Mouse (Mus musculus) limb, embryonic 11.5 days (tissue): ENCODE results near the gene Olfr90. TPM values are rescaled to one million over a fixed set of nuclear protein-coding genes. Genes with fewer than 3 reads are reported as not detected.

ENCODE experiments used
- ATAC-seq: fragments of 200-750 bp; cut with Nextera tagmentation; 2 replicates; pipeline ENCODE4 v1.8.0; 2017; ENCODE audit warnings: low read depth; ENCODE audit not compliant: insufficient number of reproducible peaks, low FRiP score, low TSS enrichment
- DNase-seq: peaks from one replicate; pipeline ENCODE4 v3.0.0-alpha.2; 2015; ENCODE audit warnings: low spot score
- H3K27ac ChIP-seq: fragments of 300-500 bp; sonication (generic); replicated peaks from 2 replicates; pipeline ENCODE4 v1.5.1; 2014; ENCODE audit warnings: low read depth, mild to moderate bottlenecking, low read length
- H3K27me3 ChIP-seq: fragments of 300-500 bp; sonication (generic); 2 replicates; pipeline ENCODE4 v1.6.1; 2014; ENCODE audit warnings: mild to moderate bottlenecking, low read length, mixed read lengths; ENCODE audit not compliant: control insufficient read depth, insufficient read depth
- H3K36me3 ChIP-seq: fragments of 300-500 bp; sonication (generic); 2 replicates; pipeline ENCODE4 v1.6.1; 2014; ENCODE audit warnings: mild to moderate bottlenecking, low read length, moderate library complexity, mixed read lengths; ENCODE audit not compliant: control insufficient read depth, insufficient read depth
- H3K4me1 ChIP-seq: fragments of 300-500 bp; sonication (generic); 2 replicates; pipeline ENCODE4 v1.6.1; 2014; ENCODE audit warnings: low read length, mixed read lengths; ENCODE audit not compliant: control insufficient read depth, insufficient read depth
- H3K4me2 ChIP-seq: fragments of 300-500 bp; sonication (generic); 2 replicates; pipeline ENCODE4 v1.6.1; 2014; ENCODE audit warnings: low read depth, mild to moderate bottlenecking, moderate library complexity; ENCODE audit not compliant: severe bottlenecking
- H3K4me3 ChIP-seq: fragments of 300-500 bp; sonication (generic); 2 replicates; pipeline ENCODE4 v1.5.1; 2014; ENCODE audit warnings: low read depth, low read length
- H3K9ac ChIP-seq: fragments of 300-500 bp; sonication (generic); 2 replicates; pipeline ENCODE4 v1.6.1; 2014; ENCODE audit warnings: mild to moderate bottlenecking, low read length
- H3K9me3 ChIP-seq: fragments of 300-500 bp; sonication (generic); 2 replicates; pipeline ENCODE4 v1.6.1; 2016; ENCODE audit warnings: low read length; ENCODE audit not compliant: control insufficient read depth
- WGBS: fragments of 180-500 bp; shearing (Covaris S2); extraction: QIAGEN DNeasy Blood & Tissue Kit; methylation state at CpG from one replicate; pipeline ENCODE4 v1.1.7; 2014; 5-methylcytosine and 5-hydroxymethylcytosine counted together
- polyA plus RNA-seq: library from polyadenylated mRNA; unstranded; fragments of >200 nt; fragmentation: Nextera tagmentation; extraction: Ambion mirVana; gene quantifications from 2 replicates; pipeline ENCODE4 v1.2.1, GENCODE M21; 2014

The Olfr90 gene
- polyA plus RNA-seq, 1 experiment from 2014 or later: not detected

DNA sequence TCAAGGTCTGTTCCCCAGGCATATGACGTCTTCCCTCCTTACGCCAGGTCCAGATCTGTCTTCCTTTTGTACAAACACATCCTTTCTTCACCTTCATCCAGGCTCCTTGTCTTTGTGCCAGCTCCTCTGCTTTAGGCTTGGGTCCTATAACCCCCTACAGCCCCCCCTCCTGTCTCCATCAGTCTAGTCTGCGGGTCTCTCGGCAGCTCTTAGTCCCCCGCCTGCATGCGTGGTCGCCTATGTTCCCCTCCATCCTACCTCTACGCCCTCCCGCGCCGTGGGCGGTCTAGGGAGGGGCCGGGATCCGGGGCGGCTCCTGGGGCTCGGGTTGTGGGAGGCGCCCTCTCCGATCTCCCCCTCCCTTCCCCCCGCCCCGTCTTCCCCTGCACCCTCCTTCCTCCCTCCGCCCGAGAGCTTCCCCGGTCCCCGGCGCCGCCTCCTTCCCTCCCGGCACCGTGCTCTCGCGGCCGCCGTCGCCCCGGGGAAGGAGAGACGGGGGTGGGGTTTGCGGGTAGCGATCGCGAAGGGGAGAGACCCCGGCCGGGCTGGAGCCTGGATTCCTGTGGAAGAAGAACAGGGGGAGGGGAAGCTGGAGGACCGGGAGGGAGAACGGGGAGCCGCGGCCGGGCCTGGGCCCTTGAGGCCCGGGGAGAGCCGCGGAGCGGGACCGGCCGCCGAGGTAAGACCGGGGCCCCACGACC is 42.5 kb downstream of the Olfr90 start, which contains the start of gene Gabbr1:
Gene Gabbr1, plus strand, starts transcription at position 356 of the 701 bp plus-strand sequence.
- Histone ChIP-seq H3K9me3 (no peaks in the 10 kb centered on the region), H3K27ac (peak within 1 kb of the TSS; percentile 76), H3K9ac (peak within 1 kb of the TSS; percentile 94), H3K4me1 (peaks cover 13% of the 10 kb centered on the region), H3K4me2 (peak within 1 kb of the TSS; percentile 89), H3K27me3 (peaks cover 4% of the 10 kb centered on the region; the same call in 1 of the 2 replicates), H3K36me3 (no peaks in the 10 kb centered on the region), H3K4me3 (peak within 1 kb of the TSS; percentile 76)
- DNase-seq (peak; percentile 85), ATAC-seq (peak; percentile 80)
- under 1% methylated on average over 48 of the region's 55 CpGs for WGBS

- ATAC-seq: no peak
- no peak overlapping the region for H3K9ac ChIP-seq
These were observed 43.6 kb downstream of the Olfr90 start for GRCm38 (mm10) chr17:37044651-37045244.

DNA sequence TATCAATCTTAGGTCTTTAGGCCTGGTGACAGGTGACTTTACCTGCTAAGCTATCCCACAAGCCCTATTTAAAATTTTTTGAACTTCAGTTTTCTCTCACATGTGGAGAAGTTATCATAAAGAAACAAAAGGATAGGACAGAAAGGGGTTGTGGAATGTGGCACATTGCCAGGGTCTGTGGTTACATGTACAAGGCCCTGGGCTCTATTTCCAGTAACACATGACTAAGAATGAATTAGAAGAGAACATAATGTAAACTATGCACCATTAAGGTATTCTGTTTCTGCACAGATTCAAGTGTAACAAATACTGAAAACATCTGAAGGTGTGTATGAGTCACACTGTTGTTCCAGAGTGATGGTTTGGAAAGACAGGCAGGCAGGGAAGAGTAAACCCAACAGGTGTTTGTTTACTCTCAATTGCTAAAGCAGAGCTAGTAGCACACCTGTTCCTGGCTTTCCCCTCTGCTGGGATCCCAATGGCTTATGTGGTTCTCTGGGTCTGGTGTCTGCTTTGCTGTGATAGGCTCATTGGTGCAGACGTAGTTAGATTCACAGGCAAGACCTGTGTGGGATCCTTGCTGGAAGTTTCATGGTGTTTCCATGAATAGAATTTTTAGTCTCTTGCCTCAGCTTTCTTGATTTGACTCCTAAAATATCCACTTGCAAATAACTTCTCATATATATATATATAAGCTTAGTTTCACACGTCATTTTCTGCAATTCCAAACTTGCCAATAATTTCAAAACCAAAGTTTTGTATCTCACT is 49.0 kb downstream of the Olfr90 start:
- Histone ChIP-seq H3K36me3 (no peaks in the 10 kb centered on the region), H3K27ac (no peak overlapping the region), H3K9ac (no peak overlapping the region), H3K9me3 (no peaks in the 10 kb centered on the region), H3K4me2 (no peak overlapping the region), H3K4me3 (no peak overlapping the region), H3K4me1 (no peaks in the 10 kb centered on the region), H3K27me3 (no peaks in the 10 kb centered on the region)
- 72% methylated on average over 2 of the region's 2 CpGs for WGBS
- ATAC-seq (no peak), DNase-seq (no peak)

More at GRCm38 (mm10) chr17:37044651-37045244, 43.6 kb downstream of the Olfr90 start:
- Histone ChIP-seq H3K27ac (no peak overlapping the region), H3K4me3 (peak overlapping the region; percentile 76), H3K9me3 (no peaks in the 10 kb centered on the region), H3K27me3 (peaks cover 4% of the 10 kb centered on the region; the same call in 1 of the 2 replicates), H3K36me3 (no peaks in the 10 kb centered on the region), H3K4me2 (peak overlapping the region; percentile 89; the same call in 1 of the 2 replicates), H3K4me1 (peaks cover 9% of the 10 kb centered on the region)
- no peak for DNase-seq
- WGBS: 81% methylated on average over 7 of the region's 7 CpGs

Other genes starting within 250 kb of the Olfr90 start
- 0.08 and 0.51 TPM in 2 replicates for gene Trim15, start 221.3 kb downstream of the Olfr90 start, polyA plus RNA-seq
- 5.0 and 6.0 TPM in 2 replicates for gene Trim10, start 218.9 kb downstream of the Olfr90 start, polyA plus RNA-seq
- not detected in 2 replicates for gene Trim40, start 198.4 kb downstream of the Olfr90 start, polyA plus RNA-seq
- gene Trim31, start 190.4 kb downstream of the Olfr90 start, polyA plus RNA-seq: not detected in 2 replicates
- gene Rnf39, start 145.6 kb downstream of the Olfr90 start, polyA plus RNA-seq: 0.31 and 0.45 TPM in 2 replicates
- 142 and 147 TPM in 2 replicates for gene Ppp1r11, start 136.8 kb downstream of the Olfr90 start, polyA plus RNA-seq
- gene Znrd1, start 129.9 kb downstream of the Olfr90 start, polyA plus RNA-seq: 118 and 119 TPM in 2 replicates
- gene Znrd1as, start 129.9 kb downstream of the Olfr90 start, polyA plus RNA-seq: 7.8 and 8.7 TPM in 2 replicates
- not detected in 2 replicates for gene 2410137M14Rik, start 107.3 kb downstream of the Olfr90 start, polyA plus RNA-seq
- gene H2-M5, start 99.0 kb downstream of the Olfr90 start, polyA plus RNA-seq: 0.49 and 0.65 TPM in 2 replicates
- gene Zfp57, start 87.3 kb downstream of the Olfr90 start, polyA plus RNA-seq: 101 and 106 TPM in 2 replicates
- gene Mog, start 65.1 kb downstream of the Olfr90 start, polyA plus RNA-seq: 0.25 and 0.26 TPM in 2 replicates
- 7.9 and 9.7 TPM in 2 replicates for gene Gabbr1, start 42.5 kb downstream of the Olfr90 start, polyA plus RNA-seq
- gene Olfr91, start 9.8 kb upstream of the Olfr90 start, polyA plus RNA-seq: 0.14 TPM in 1 of 2 replicates, not detected in the other
- not detected in 2 replicates for gene Olfr92, start 31.6 kb upstream of the Olfr90 start, polyA plus RNA-seq
- gene Olfr93, start 73.0 kb upstream of the Olfr90 start, polyA plus RNA-seq: not detected in 2 replicates
- not detected in 2 replicates for gene Ubd, start 105.4 kb upstream of the Olfr90 start, polyA plus RNA-seq
- not detected in 2 replicates for gene Olfr94, start 112.5 kb upstream of the Olfr90 start, polyA plus RNA-seq
- not detected in 2 replicates for gene Olfr95, start 124.6 kb upstream of the Olfr90 start, polyA plus RNA-seq
- gene Olfr96, start 131.6 kb upstream of the Olfr90 start, polyA plus RNA-seq: not detected in 2 replicates
- gene Olfr97, start 148.8 kb upstream of the Olfr90 start, polyA plus RNA-seq: not detected in 2 replicates
- gene Olfr98, start 175.2 kb upstream of the Olfr90 start, polyA plus RNA-seq: not detected in 2 replicates
- 0.95 and 1.3 TPM in 2 replicates for gene H2-M3, start 181.7 kb upstream of the Olfr90 start, polyA plus RNA-seq
- gene Olfr99, start 195.0 kb upstream of the Olfr90 start, polyA plus RNA-seq: not detected in 2 replicates
- gene Olfr101, start 215.8 kb upstream of the Olfr90 start, polyA plus RNA-seq: not detected in 2 replicates
- gene Olfr102, start 228.6 kb upstream of the Olfr90 start, polyA plus RNA-seq: not detected in 2 replicates